Mouse (Mus musculus) embryonic facial prominence, embryonic 12.5 days (tissue): Measurements from ENCODE around the gene Hist1h2bj. TPM values are rescaled to one million over a fixed set of nuclear protein-coding genes. Genes with fewer than 3 reads are reported as not detected.

Experiments
- ATAC-seq: fragments of 200-750 bp; cut with Nextera tagmentation; 2 replicates; pipeline ENCODE4 v1.8.0; 2017; ENCODE audit not compliant: insufficient number of reproducible peaks, insufficient read depth, low FRiP score, low TSS enrichment
- H3K27ac ChIP-seq: fragments of 300-500 bp; sonication (generic); 2 replicates; pipeline ENCODE4 v1.5.1; 2016; ENCODE audit warnings: mild to moderate bottlenecking
- H3K27me3 ChIP-seq: fragments of 300-500 bp; sonication (generic); 2 replicates; pipeline ENCODE4 v1.6.1; 2016; ENCODE audit warnings: mild to moderate bottlenecking, moderate library complexity
- H3K36me3 ChIP-seq: fragments of 300-500 bp; sonication (generic); 2 replicates; pipeline ENCODE4 v1.6.1; 2016; ENCODE audit warnings: mild to moderate bottlenecking
- H3K4me1 ChIP-seq: fragments of 300-500 bp; sonication (generic); 2 replicates; pipeline ENCODE4 v1.6.1; 2016
- H3K4me2 ChIP-seq: fragments of 300-500 bp; sonication (generic); replicated peaks from 2 replicates; pipeline ENCODE4 v1.6.1; 2016; ENCODE audit warnings: mild to moderate bottlenecking, moderate library complexity
- H3K4me3 ChIP-seq: fragments of 300-500 bp; sonication (generic); 2 replicates; pipeline ENCODE4 v1.5.1; 2016; ENCODE audit warnings: mild to moderate bottlenecking
- H3K9ac ChIP-seq: fragments of 300-500 bp; sonication (generic); 2 replicates; pipeline ENCODE4 v1.6.1; 2016; ENCODE audit warnings: mild to moderate bottlenecking, moderate library complexity
- H3K9me3 ChIP-seq: fragments of 300-500 bp; sonication (generic); 2 replicates; pipeline ENCODE4 v1.6.1; 2016; ENCODE audit warnings: mild to moderate bottlenecking, moderate library complexity
- WGBS: fragments of 180-500 bp; shearing (Covaris S2); methylation state at CpG from one replicate; pipeline ENCODE4 v1.1.7; 2016; 5-methylcytosine and 5-hydroxymethylcytosine counted together
- polyA plus RNA-seq: library from polyadenylated mRNA; unstranded; fragments of >200 nt; fragmentation: Nextera tagmentation; extraction: Ambion mirVana; gene quantifications from 2 replicates; pipeline ENCODE4 v1.2.1, GENCODE M21; 2016

The Hist1h2bj gene
- polyA plus RNA-seq, 1 experiment from 2014 or later, result 15.2 TPM

- Histone ChIP-seq H3K4me1 (peaks cover 13% of the 10 kb centered on the region; the same call in 1 of the 2 replicates), H3K36me3 (no peaks in the 10 kb centered on the region), H3K9me3 (no peaks in the 10 kb centered on the region), H3K27ac (peak overlapping the region; percentile 84), H3K4me2 (peak overlapping the region; percentile 54), H3K9ac (peak overlapping the region; percentile 36; the same call in 1 of the 2 replicates), H3K27me3 (no peaks in the 10 kb centered on the region), H3K4me3 (peak overlapping the region; percentile 38)
- WGBS, result under 1% methylated on average over 13 of the region's 14 CpGs
- peak; percentile 8; the same call in 1 of the 2 replicates for ATAC-seq
These were observed 753 bp downstream of the Hist1h2bj start for GRCm38 (mm10) chr13:22043503-22044431.

- H3K27me3 ChIP-seq, result no peaks in the 10 kb centered on the region
- H3K9me3 ChIP-seq, result no peaks in the 10 kb centered on the region
- no peak overlapping the region; the same call in 1 of the 2 replicates for H3K27ac ChIP-seq
- no peaks in the 10 kb centered on the region for H3K36me3 ChIP-seq
- peak overlapping the region; percentile 54 for H3K4me2 ChIP-seq
- peak overlapping the region; percentile 38; the same call in 1 of the 2 replicates for H3K4me3 ChIP-seq
- ATAC-seq, result no peak
- 79% methylated on average over 6 of the region's 6 CpGs for WGBS
- H3K9ac ChIP-seq, result no peak overlapping the region
- peaks cover 16% of the 10 kb centered on the region; the same call in 1 of the 2 replicates for H3K4me1 ChIP-seq
These were observed 1.6 kb downstream of the Hist1h2bj start for GRCm38 (mm10) chr13:22044432-22045155.

GRCm38 (mm10) chr13:22045311-22045710 lies 2.3 kb downstream of the Hist1h2bj start:
- H3K9ac ChIP-seq, result no peak overlapping the region
- 55% methylated on average over 2 of the region's 2 CpGs for WGBS

GRCm38 (mm10) chr13:22049041-22049440 lies 6.0 kb downstream of the Hist1h2bj start:
- Histone ChIP-seq H3K9me3 (no peaks in the 10 kb centered on the region), H3K4me2 (no peak overlapping the region), H3K9ac (no peak overlapping the region), H3K4me3 (no peak overlapping the region), H3K27me3 (no peaks in the 10 kb centered on the region), H3K36me3 (no peaks in the 10 kb centered on the region), H3K4me1 (peaks cover 5% of the 10 kb centered on the region; the same call in 1 of the 2 replicates), H3K27ac (no peak overlapping the region)
- WGBS, result 81% methylated on average over 2 of the region's 2 CpGs
- ATAC-seq, result no peak

More at GRCm38 (mm10) chr13:22045311-22045710, 2.3 kb downstream of the Hist1h2bj start:
- Histone ChIP-seq H3K4me1 (peaks cover 10% of the 10 kb centered on the region; the same call in 1 of the 2 replicates), H3K4me2 (no peak overlapping the region), H3K4me3 (no peak overlapping the region), H3K9me3 (no peaks in the 10 kb centered on the region), H3K36me3 (no peaks in the 10 kb centered on the region), H3K27ac (no peak overlapping the region), H3K27me3 (no peaks in the 10 kb centered on the region)
- ATAC-seq, result no peak

GRCm38 (mm10) chr13:22049737-22050440 lies 6.9 kb downstream of the Hist1h2bj start:
- no peaks in the 10 kb centered on the region for H3K27me3 ChIP-seq
- H3K4me3 ChIP-seq, result peak overlapping the region; percentile 46
- no peaks in the 10 kb centered on the region for H3K36me3 ChIP-seq
- H3K9me3 ChIP-seq, result no peaks in the 10 kb centered on the region
- peak overlapping the region; percentile 58 for H3K4me2 ChIP-seq
- under 1% methylated on average over 14 of the region's 14 CpGs for WGBS
- peak overlapping the region; percentile 28; the same call in 1 of the 2 replicates for H3K9ac ChIP-seq
- H3K27ac ChIP-seq, result peak overlapping the region; percentile 83
- peak; percentile 42 for ATAC-seq
- H3K4me1 ChIP-seq, result peaks cover 2% of the 10 kb centered on the region; the same call in 1 of the 2 replicates

GRCm38 (mm10) chr13:22050591-22051522 lies 7.8 kb downstream of the Hist1h2bj start:
- Histone ChIP-seq H3K36me3 (no peaks in the 10 kb centered on the region), H3K4me3 (peak overlapping the region; percentile 46), H3K9me3 (no peaks in the 10 kb centered on the region), H3K27ac (peak overlapping the region; percentile 83), H3K27me3 (no peaks in the 10 kb centered on the region), H3K4me2 (peak overlapping the region; percentile 58), H3K4me1 (peaks cover 2% of the 10 kb centered on the region; the same call in 1 of the 2 replicates), H3K9ac (peak overlapping the region; percentile 61; the same call in 1 of the 2 replicates)
- peak; percentile 91 for ATAC-seq
- under 1% methylated on average over 52 of the region's 52 CpGs for WGBS

GRCm38 (mm10) chr13:22051523-22051859 lies 8.5 kb downstream of the Hist1h2bj start:
- H3K4me1 ChIP-seq, result peaks cover 2% of the 10 kb centered on the region; the same call in 1 of the 2 replicates
- 13% methylated on average over 5 of the region's 5 CpGs for WGBS
- no peak for ATAC-seq
- peak overlapping the region; percentile 58 for H3K4me2 ChIP-seq
- no peak overlapping the region for H3K9ac ChIP-seq
- no peaks in the 10 kb centered on the region for H3K9me3 ChIP-seq
- H3K27ac ChIP-seq, result no peak overlapping the region; the same call in 1 of the 2 replicates
- H3K36me3 ChIP-seq, result no peaks in the 10 kb centered on the region
- peak overlapping the region; percentile 46 for H3K4me3 ChIP-seq
- no peaks in the 10 kb centered on the region for H3K27me3 ChIP-seq

- H3K4me3 ChIP-seq, result no peak overlapping the region
- no peaks in the 10 kb centered on the region for H3K36me3 ChIP-seq
- no peak overlapping the region for H3K9ac ChIP-seq
- no peak for ATAC-seq
- H3K4me2 ChIP-seq, result no peak overlapping the region
- H3K27ac ChIP-seq, result no peak overlapping the region
- H3K9me3 ChIP-seq, result no peaks in the 10 kb centered on the region
- 96% methylated on average over 1 of the region's 1 CpGs for WGBS
- peaks cover 2% of the 10 kb centered on the region; the same call in 1 of the 2 replicates for H3K4me1 ChIP-seq
- H3K27me3 ChIP-seq, result no peaks in the 10 kb centered on the region
These were observed 10.7 kb downstream of the Hist1h2bj start for GRCm38 (mm10) chr13:22053754-22054153.

GRCm38 (mm10) chr13:22061422-22061821 lies 18.4 kb downstream of the Hist1h2bj start:
- Histone ChIP-seq H3K9me3 (no peaks in the 10 kb centered on the region), H3K9ac (no peak overlapping the region), H3K36me3 (no peaks in the 10 kb centered on the region), H3K27me3 (no peaks in the 10 kb centered on the region), H3K4me1 (no peaks in the 10 kb centered on the region), H3K27ac (no peak overlapping the region), H3K4me2 (no peak overlapping the region), H3K4me3 (no peak overlapping the region)
- 79% methylated on average over 1 of the region's 1 CpGs for WGBS
- ATAC-seq, result no peak

- H3K36me3 ChIP-seq, result no peaks in the 10 kb centered on the region
- no peaks in the 10 kb centered on the region for H3K9me3 ChIP-seq
- H3K4me3 ChIP-seq, result no peak overlapping the region
- 71% methylated on average over 1 of the region's 1 CpGs for WGBS
- no peak for ATAC-seq
- H3K4me1 ChIP-seq, result no peaks in the 10 kb centered on the region
- no peak overlapping the region for H3K27ac ChIP-seq
- no peak overlapping the region for H3K4me2 ChIP-seq
- no peaks in the 10 kb centered on the region for H3K27me3 ChIP-seq
- no peak overlapping the region for H3K9ac ChIP-seq
These were observed 20.5 kb downstream of the Hist1h2bj start for GRCm38 (mm10) chr13:22063468-22063867.
